Mouse (Mus musculus) liver, adult 2 months (tissue): ENCODE data around the gene Med16.

Experiments used
- CTCF ChIP-seq: fragments of 200-500 bp; IDR thresholded peaks from 2 replicates; pipeline ENCODE4 v1.5.1; 2011; ENCODE audit warnings: low read depth, low read length, control low read depth
- POLR2A ChIP-seq: fragments of 200-500 bp; IDR thresholded peaks from 2 replicates; pipeline ENCODE4 v1.6.1; 2011; ENCODE audit warnings: low read length, control low read depth; ENCODE audit not compliant: insufficient read depth; ENCODE audit errors: extremely low read depth

- TF ChIP-seq CTCF (no peak), POLR2A (no peak)
These were observed 36.9 kb upstream of the Med16 start for GRCm38 (mm10) chr10:79945507-79946234.
